Mouse (Mus musculus) hindbrain, embryonic 10.5 days (tissue): ENCODE measurements around the gene Poc1a. TPM values are rescaled to one million over a fixed set of nuclear protein-coding genes. Genes with fewer than 3 reads are reported as not detected.

Experiments
- DNase-seq: peaks from one replicate; pipeline ENCODE4 v3.0.0-alpha.2; 2017; ENCODE audit warnings: low spot score
- H3K27ac ChIP-seq: fragments of 300-500 bp; sonication (generic); 2 replicates; pipeline ENCODE4 v1.5.1; 2016; ENCODE audit warnings: mild to moderate bottlenecking, moderate library complexity
- H3K27me3 ChIP-seq: fragments of 300-500 bp; sonication (generic); 2 replicates; pipeline ENCODE4 v1.6.1; 2016; ENCODE audit warnings: mild to moderate bottlenecking; ENCODE audit not compliant: poor library complexity, insufficient read depth, severe bottlenecking
- H3K36me3 ChIP-seq: fragments of 300-500 bp; sonication (generic); 2 replicates; pipeline ENCODE4 v1.6.1; 2016; ENCODE audit warnings: mild to moderate bottlenecking, moderate library complexity
- H3K4me1 ChIP-seq: fragments of 300-500 bp; sonication (generic); replicated peaks from 2 replicates; pipeline ENCODE4 v1.6.1; 2016; ENCODE audit warnings: mild to moderate bottlenecking
- H3K4me3 ChIP-seq: fragments of 300-500 bp; sonication (generic); 2 replicates; pipeline ENCODE4 v1.5.1; 2016; ENCODE audit warnings: mild to moderate bottlenecking, moderate library complexity
- H3K9me3 ChIP-seq: fragments of 300-500 bp; sonication (generic); 2 replicates; pipeline ENCODE4 v1.6.1; 2016; ENCODE audit warnings: mild to moderate bottlenecking, moderate library complexity
- WGBS: fragments of 180-500 bp; shearing (Covaris S2); methylation state at CpG from one replicate; pipeline ENCODE4 v1.1.7; 2016; 5-methylcytosine and 5-hydroxymethylcytosine counted together
- polyA plus RNA-seq: library from polyadenylated mRNA; unstranded; fragments of >200 nt; fragmentation: Nextera tagmentation; extraction: Ambion mirVana; gene quantifications from 2 replicates; pipeline ENCODE4 v1.2.1, GENCODE M21; 2016

Gene Poc1a
- polyA plus RNA-seq = 36.7 and 41.8 TPM in 2 replicates

DNA sequence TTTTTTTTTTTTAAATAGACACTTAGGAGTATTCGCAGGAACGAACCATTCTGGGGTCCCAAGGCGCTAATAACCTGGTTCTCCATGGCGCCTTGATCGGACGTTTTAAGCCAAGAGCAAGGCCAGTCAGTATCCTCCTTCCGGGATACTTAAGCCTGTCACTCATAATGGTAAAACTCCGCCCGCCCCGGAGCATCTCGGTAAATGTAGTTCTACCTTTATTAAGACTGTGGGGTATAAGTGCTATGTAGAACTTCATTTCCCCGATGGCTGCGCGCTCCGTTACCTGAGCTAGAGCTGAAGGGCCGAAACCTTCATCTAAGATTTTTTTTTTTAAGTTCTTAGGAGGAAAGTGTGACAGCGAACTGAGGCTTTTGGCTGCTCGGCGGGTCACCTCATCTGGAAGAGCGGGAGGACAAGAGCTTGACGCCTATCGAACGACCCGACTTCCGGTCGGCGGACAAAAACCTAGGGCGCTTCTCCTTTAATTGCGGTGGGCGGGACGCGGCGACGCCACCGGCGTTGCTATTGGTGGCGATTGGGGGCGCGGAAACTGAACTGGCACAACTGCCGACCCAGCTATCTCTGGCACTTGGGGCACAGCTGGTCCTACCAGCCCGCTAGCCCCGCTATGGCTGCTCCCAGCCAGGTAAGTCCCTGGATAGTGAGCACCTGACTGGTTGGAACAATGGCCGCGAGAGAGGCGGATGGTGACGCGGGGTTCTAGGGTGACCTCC, at the start of gene Poc1a:
Poc1a (plus strand) TSS at position 254 of the 737 bp plus-strand sequence.
- no peaks in the 10 kb centered on the region for H3K27me3 ChIP-seq
- H3K27ac ChIP-seq = peak within 1 kb of the TSS; percentile 89
- H3K4me1 ChIP-seq = peaks cover 18% of the 10 kb centered on the region
- peak within 1 kb of the TSS; percentile 62 for H3K4me3 ChIP-seq
- H3K9me3 ChIP-seq = no peaks in the 10 kb centered on the region
- WGBS = under 1% methylated on average over 47 of the region's 47 CpGs
- peak; percentile 97 for DNase-seq
- H3K36me3 ChIP-seq = peaks cover 20% of the 10 kb centered on the region

DNA sequence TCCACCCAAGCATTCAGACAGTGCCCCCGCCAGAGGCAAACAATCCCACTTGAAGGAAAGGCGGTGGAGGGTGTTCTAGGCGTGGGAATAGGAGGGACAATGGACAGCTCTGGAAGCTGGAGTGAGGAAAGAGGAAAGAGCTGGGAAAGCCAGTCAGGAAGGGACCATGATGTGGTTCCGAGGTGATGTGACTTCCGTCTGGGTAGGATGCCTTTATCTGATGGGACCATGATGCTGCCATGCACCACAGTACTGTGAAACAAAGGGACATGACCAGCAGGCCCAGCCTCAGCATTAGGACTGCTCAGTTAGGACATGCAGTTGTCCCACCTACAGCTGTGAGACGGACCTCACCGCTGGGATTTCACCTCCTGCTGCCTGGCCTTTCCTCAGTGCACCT, 49.6 kb upstream of the Poc1a start:
- WGBS = 82% methylated on average over 7 of the region's 7 CpGs
- Histone ChIP-seq H3K27ac (no peak overlapping the region), H3K4me1 (peaks cover 9% of the 10 kb centered on the region), H3K9me3 (no peaks in the 10 kb centered on the region), H3K27me3 (peaks cover 12% of the 10 kb centered on the region), H3K4me3 (no peak overlapping the region), H3K36me3 (peaks cover 40% of the 10 kb centered on the region)
- no peak for DNase-seq

DNA sequence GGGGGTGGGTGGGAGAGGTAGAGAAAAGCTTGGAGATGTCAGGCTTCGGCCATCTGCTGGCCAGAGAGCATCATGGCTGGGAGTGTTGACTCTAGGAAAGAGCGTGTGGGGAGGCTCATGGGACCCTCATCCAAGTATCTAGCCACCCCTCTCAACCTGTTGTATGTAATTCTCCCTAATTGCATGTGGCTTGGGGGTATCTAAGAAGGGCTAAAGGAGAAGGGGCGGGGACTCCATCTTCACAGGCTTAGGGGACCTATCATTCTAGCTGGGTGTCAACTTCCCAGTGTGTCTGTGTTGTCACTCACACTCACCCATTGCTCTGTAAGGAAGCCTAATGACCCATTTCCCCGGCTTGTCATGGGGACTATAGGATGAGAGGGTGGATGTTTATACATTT, 49.0 kb upstream of the Poc1a start:
- Histone ChIP-seq H3K4me1 (peaks cover 3% of the 10 kb centered on the region; the same call in 1 of the 2 replicates), H3K4me3 (no peak overlapping the region), H3K36me3 (peaks cover 46% of the 10 kb centered on the region), H3K27me3 (peaks cover 6% of the 10 kb centered on the region), H3K9me3 (no peaks in the 10 kb centered on the region), H3K27ac (no peak overlapping the region)
- DNase-seq = no peak
- 89% methylated on average over 4 of the region's 4 CpGs for WGBS

DNA sequence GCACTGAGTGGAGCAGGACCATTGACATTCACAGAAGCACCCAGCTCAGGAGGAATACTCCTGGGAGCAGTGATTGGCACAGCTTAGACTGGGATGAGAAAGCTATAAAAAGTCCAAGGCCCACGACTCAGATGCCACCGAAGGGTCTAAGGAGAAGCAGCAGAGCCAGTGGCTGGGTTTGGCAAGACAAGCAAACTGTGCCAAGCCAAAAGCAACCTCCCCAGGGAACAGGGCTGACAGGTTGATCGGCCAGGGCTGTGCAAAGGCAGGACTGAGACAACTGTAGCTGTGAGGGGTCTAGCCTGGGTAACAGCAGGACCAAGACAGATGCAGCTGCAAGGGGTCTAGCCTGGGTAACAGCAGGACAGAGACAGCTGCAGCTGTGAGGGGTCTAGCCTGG, 47.9 kb upstream of the Poc1a start:
- H3K4me1 ChIP-seq = no peaks in the 10 kb centered on the region
- no peaks in the 10 kb centered on the region for H3K27me3 ChIP-seq
- no peak for DNase-seq
- no peak overlapping the region for H3K4me3 ChIP-seq
- no peaks in the 10 kb centered on the region for H3K9me3 ChIP-seq
- peaks cover 57% of the 10 kb centered on the region for H3K36me3 ChIP-seq
- 85% methylated on average over 3 of the region's 3 CpGs for WGBS
- H3K27ac ChIP-seq = no peak overlapping the region

DNA sequence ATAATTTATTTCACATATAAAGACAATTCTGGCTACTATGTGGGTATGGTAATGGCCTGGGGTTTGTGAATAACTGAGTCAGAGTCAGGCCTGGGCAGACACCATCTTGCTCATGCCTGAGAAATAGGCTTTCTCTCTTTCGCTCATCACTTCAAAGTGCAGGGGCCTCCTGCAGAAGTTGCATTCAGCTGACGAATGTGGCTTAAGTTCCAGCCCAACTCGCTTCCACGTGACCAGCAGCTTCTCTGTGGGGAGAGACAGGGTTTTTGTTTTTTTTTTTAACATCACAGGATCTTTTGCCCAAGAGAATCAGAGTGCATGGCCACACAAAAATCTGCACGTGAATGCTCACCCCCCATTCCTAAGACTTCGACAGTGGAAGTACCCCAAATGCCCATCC, 46.9 kb upstream of the Poc1a start:
- no peak overlapping the region for H3K27ac ChIP-seq
- no peak for DNase-seq
- peaks cover 67% of the 10 kb centered on the region for H3K36me3 ChIP-seq
- H3K4me3 ChIP-seq = no peak overlapping the region
- H3K27me3 ChIP-seq = no peaks in the 10 kb centered on the region
- H3K9me3 ChIP-seq = no peaks in the 10 kb centered on the region
- no peaks in the 10 kb centered on the region for H3K4me1 ChIP-seq
- 80% methylated on average over 6 of the region's 6 CpGs for WGBS

DNA sequence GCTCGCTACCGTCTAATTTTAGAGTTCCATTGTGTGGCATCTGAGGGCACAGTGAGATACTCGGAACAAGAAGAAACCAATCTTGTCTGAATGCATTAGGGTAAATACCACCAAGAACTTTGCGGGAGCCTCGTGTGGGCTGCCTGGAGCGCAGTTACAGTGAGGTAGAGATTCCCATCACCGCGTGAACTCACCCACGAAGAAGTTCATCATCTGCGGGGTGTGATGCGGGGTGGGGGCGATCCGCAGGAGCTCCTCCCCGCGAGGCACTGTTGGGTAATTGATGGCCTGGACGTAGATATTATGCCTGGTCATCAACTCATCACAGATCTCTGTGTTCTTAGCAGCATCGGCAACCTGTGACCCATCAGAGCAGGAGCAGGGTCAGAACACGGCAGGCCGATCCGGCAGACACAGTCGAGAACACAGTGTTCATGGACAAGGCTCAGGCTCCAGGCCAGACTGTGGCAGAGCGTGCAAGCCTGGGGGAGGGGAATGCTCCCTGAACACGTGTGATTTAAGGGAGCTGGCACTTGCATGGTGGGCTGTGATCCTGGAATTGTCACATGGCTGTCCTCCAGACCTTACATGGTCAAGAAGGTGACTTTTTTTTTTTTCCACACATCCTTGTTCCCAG, 45.5 kb upstream of the Poc1a start:
- Histone ChIP-seq H3K27ac (no peak overlapping the region), H3K36me3 (peaks cover 81% of the 10 kb centered on the region)

DNA sequence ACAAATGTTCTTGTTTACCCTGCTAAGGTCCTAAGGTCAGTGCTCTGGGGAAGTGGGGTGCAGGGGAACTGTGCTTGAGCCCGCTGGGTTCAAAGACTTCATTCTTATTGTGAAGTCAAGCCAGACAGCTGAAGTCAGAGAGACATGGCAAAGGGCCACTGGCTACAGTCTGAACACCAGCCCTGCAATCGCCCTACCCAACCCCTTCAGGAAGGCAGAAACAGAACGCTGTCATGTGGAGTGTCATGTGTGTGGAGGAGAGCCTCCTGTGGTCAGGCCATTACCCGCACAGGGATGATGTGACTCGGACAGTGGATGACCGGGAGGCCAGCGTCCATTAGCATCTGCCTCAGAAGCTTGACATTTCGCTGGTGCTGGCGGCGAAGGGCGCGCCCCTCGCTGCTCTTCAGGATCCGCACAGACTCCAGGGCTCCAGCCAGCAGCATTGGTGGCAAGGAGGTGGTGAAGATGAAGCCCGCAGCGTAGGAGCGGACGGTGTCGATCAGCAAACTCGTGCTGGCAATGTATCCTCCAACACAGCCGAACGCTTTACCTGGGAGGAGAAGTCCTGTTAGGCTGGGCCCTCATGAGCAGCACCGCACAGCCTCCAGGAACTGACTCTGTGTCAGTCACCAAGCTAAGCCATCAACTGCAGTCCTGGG, 44.6 kb upstream of the Poc1a start:
- no peak overlapping the region for H3K27ac ChIP-seq
- no peak overlapping the region for H3K4me3 ChIP-seq
- H3K9me3 ChIP-seq = no peaks in the 10 kb centered on the region
- 91% methylated on average over 23 of the region's 23 CpGs for WGBS
- peaks cover 90% of the 10 kb centered on the region for H3K36me3 ChIP-seq
- no peak for DNase-seq
- no peaks in the 10 kb centered on the region for H3K4me1 ChIP-seq
- no peaks in the 10 kb centered on the region for H3K27me3 ChIP-seq

More for the DNA sequence above, 45.5 kb upstream of the Poc1a start:
- no peak for DNase-seq
- Histone ChIP-seq H3K27me3 (no peaks in the 10 kb centered on the region), H3K4me3 (no peak overlapping the region), H3K9me3 (no peaks in the 10 kb centered on the region), H3K4me1 (no peaks in the 10 kb centered on the region)
- WGBS = 94% methylated on average over 23 of the region's 23 CpGs

DNA sequence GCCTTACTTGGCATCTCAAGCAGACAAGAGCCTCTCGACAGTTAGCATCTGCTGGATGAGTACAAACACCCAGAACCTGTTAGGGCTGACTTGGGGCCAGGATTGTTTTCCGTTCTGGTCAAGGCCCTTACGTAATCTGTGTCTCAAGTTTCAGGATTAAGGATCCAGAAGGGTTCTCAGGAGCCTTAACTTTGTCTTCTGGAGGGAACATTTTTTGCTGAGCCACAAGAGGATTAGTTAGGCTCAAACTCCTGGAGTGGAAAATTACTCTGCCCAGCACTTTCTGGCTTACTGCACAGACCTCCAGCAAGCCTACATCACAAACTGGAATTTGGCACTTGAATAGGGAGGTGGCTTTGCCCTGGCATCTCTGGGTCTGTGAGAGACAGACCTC, 44.0 kb upstream of the Poc1a start:
- Histone ChIP-seq H3K27me3 (no peaks in the 10 kb centered on the region), H3K4me3 (no peak overlapping the region), H3K36me3 (peaks cover 96% of the 10 kb centered on the region), H3K27ac (no peak overlapping the region), H3K4me1 (no peaks in the 10 kb centered on the region), H3K9me3 (no peaks in the 10 kb centered on the region)
- WGBS = 89% methylated on average over 3 of the region's 3 CpGs
- DNase-seq = no peak

DNA sequence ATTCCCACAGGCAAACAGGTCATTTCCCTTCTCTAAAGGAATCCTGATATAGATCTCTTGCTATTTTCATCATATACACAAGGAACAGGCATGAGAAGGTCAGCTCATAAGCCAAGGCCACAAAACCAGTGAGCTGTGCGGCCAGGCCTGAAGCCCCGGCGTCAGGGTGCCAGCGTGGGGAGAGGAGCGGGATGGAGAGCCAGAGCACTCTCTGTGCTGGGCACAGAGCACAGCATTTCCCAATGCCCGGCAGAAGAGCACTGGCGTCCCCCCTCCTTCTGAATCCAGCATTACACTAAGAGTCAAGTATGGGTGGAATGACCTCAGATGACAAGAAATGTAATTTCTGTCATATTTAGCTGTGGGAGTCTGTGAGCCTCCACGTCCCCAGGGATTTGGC, 43.5 kb upstream of the Poc1a start:
- Histone ChIP-seq H3K4me3 (no peak overlapping the region), H3K36me3 (peaks cover 100% of the 10 kb centered on the region), H3K9me3 (no peaks in the 10 kb centered on the region)

DNA sequence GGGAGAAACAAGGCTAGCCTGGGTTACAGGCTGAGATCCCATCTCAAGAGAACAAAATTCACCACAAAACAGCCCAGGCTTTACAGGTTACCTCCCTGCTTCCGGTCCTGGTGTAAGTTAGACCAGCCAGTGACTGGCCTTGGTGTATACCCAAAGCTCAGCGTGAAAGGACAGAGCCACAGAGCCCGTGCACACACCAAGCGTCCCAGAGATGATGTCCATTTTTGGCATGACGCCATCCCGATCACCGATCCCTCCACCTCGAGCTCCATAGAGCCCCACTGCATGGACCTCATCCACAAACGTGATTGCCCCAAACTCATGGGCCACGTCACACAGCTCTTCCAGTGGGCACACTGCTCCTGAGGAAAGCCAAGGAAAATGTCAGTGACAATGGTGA, 43.0 kb upstream of the Poc1a start:
- H3K9me3 ChIP-seq = no peaks in the 10 kb centered on the region
- 93% methylated on average over 10 of the region's 10 CpGs for WGBS
- DNase-seq = no peak
- 0 out of 2 replicates have a peak, but pooled peaks cover under 1% of the 10 kb centered on the region for H3K4me1 ChIP-seq
- no peak overlapping the region for H3K4me3 ChIP-seq
- peaks cover 100% of the 10 kb centered on the region for H3K36me3 ChIP-seq
- H3K27me3 ChIP-seq = no peaks in the 10 kb centered on the region
- no peak overlapping the region for H3K27ac ChIP-seq

More for the DNA sequence above, 43.5 kb upstream of the Poc1a start:
- Histone ChIP-seq H3K27ac (no peak overlapping the region), H3K4me1 (no peaks in the 10 kb centered on the region), H3K27me3 (no peaks in the 10 kb centered on the region)
- 88% methylated on average over 8 of the region's 8 CpGs for WGBS
- DNase-seq = no peak

DNA sequence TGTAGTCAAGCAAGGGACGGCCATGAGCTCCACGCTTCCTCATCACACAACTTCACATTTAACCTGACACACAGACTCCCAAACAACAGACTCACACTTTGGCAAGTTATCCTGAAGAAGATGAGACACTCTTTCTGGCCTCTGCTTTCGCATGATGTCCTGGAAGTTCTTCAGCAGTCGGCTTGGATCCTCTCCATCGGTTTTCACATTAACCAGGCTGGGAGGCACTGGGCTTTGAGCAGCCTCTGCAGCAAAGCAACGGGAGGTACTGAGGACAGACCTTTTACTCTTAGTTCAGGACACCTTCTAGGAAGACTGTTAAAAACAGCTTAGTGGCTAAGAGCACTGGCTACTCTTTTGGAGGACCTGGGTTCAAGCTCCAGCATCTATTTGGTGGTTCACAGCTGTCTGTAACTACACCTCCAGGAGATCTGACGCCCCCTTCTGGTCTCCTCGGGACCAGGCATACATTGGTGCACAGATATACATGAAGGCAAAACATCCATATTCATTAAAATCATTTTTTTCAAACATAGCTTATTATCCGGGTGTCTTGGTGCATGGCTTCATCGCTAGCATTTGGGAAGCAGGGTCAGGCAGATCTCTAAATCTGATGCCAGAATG, 39.2 kb upstream of the Poc1a start:
- Histone ChIP-seq H3K4me3 (no peak overlapping the region), H3K4me1 (peaks cover 13% of the 10 kb centered on the region), H3K27ac (no peak overlapping the region), H3K9me3 (no peaks in the 10 kb centered on the region), H3K27me3 (no peaks in the 10 kb centered on the region), H3K36me3 (peaks cover 71% of the 10 kb centered on the region)
- no peak for DNase-seq
- WGBS = 91% methylated on average over 10 of the region's 10 CpGs

DNA sequence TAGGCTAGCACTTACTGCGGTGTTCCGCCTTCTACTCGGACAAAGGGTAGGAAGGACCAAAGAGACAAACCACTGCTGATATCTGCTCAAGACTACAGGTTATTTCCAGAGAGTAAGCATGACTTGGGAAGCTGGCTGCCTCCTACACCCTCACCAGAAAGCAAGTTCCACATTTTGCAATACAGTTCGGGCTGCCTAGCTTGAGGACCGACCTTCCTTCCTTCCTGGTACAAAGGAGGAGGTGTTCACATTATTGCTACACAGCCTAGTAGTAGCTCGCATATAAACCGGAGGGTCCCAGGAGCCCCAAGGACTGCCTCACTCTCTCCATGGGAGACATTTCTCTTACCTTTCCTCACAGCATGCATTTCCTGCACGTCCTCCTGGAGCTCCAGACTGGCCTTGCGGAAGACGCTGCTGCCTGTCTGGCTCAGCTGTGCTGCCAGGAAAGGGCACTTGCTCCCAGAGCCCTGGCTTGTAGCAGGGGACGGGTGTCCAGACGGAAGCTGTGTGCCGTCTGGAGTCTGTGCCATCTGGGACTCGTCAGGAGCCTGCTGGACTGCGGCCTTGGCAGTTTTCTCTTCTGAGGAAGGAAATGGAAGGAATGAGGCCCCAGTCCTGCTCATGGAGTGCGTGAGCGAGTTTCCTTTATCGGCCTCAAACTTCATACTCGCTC, 37.9 kb upstream of the Poc1a start:
- Histone ChIP-seq H3K36me3 (peaks cover 58% of the 10 kb centered on the region), H3K27ac (peak overlapping the region; percentile 35; the same call in 1 of the 2 replicates), H3K9me3 (no peaks in the 10 kb centered on the region), H3K4me1 (peaks cover 24% of the 10 kb centered on the region), H3K27me3 (no peaks in the 10 kb centered on the region), H3K4me3 (no peak overlapping the region)
- WGBS = 80% methylated on average over 19 of the region's 19 CpGs
- DNase-seq = no peak
